Mouse (Mus musculus): ENCODE measurements around the gene Kcnk4. TPM values are rescaled to one million over a fixed set of nuclear protein-coding genes. Genes with fewer than 3 reads are reported as not detected.

Kcnk4 gene
- total RNA-seq, 2 experiments from 2014 or later = 39.1 to 39.2 TPM

- Histone ChIP-seq H3K4me3 (no peak overlapping the region), H3K27ac (no peak overlapping the region)
- peak; percentile 31 for TF ChIP-seq CTCF (IDR thresholded peaks at IDR 0.05)
- no peak for DNase-seq (ENCODE audit: extremely low spot score in 1 of 2, low spot score in 2 of 2)
- intact Hi-C loops (cut with DNase I) = no loop called here
Observed at GRCm38 (mm10) chr19:6954046-6954445, 19.7 kb upstream of the Kcnk4 start.

DNA sequence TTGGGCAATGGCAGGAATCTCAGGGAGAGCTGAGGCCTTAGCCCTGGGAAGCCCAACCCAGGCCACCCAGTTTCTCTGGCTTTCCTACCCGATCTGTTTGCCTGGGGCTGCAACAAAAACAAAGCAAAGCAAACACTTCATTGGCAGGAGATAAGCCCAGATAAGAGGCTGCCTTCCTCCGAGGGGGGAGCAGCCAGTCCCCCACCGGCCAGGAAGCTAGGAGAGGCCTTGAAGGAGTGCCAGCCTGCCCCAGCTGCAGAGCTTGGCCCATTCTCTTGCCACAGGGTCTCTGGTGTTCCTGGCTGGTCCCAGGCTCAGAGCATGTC lies 18.4 kb upstream of the Kcnk4 start:
- peak overlapping the region; percentile 62 for H3K4me3 ChIP-seq
- intact Hi-C loops (cut with DNase I) = loop anchor here (2.0 kb wide), 1 partner anchor 16 kb away; no protein-coding TSS in a partner anchor
- no peak for DNase-seq (ENCODE audit: extremely low spot score in 1 of 2, low spot score in 2 of 2)

GRCm38 (mm10) chr19:6951994-6952711 lies 17.8 kb upstream of the Kcnk4 start:
- DNase-seq (ENCODE audit: extremely low spot score in 1 of 2, low spot score in 2 of 2) = peak; percentile 60 to 75
- Histone ChIP-seq H3K4me3 (peak overlapping the region; percentile 62), H3K27ac (peak overlapping the region; percentile 96)
- intact Hi-C loops (cut with DNase I) = loop anchor here (2.0 kb wide), 1 partner anchor 17 kb away; no protein-coding TSS in a partner anchor
- no peak for TF ChIP-seq CTCF (IDR thresholded peaks at IDR 0.05)

More for the DNA sequence above, 18.4 kb upstream of the Kcnk4 start:
- TF ChIP-seq CTCF (IDR thresholded peaks at IDR 0.05) = no peak
- peak overlapping the region; percentile 96 for H3K27ac ChIP-seq

DNA sequence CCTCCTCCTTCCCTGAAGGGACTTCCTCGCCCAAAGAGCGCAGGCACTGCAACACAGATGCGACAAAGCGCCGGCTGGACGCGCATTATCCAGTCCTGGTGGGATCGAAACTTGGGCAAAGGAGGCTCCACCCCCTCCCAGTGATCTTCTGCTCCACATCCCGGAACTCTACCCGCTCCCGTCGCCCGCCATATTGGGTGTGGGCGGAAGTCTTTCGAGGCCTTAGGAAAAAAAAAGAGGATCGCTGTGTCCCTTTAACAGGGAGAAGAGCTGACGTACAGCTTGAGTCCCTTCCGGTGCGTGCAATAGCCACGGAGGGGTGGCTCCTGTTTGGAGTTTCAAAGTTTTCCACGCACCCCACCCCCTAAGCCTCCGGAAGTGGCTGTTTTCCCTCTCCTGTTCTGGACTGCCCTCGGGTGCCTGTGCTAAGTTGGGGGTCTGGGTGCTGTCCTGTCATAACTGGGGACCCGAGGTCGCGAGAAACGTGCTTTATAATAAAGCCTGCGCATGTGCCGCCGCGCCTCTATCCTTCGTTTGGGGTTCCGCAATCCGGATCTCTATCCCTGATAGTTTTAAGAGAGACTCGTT lies 17.2 kb upstream of the Kcnk4 start:
- TF ChIP-seq CTCF (IDR thresholded peaks at IDR 0.05) = no peak
- DNase-seq (ENCODE audit: extremely low spot score in 1 of 2, low spot score in 2 of 2) = peak; percentile 90 to 92
- intact Hi-C loops (cut with DNase I) = no loop called here
- H3K4me3 ChIP-seq = peak overlapping the region; percentile 62
- H3K27ac ChIP-seq = peak overlapping the region; percentile 96

GRCm38 (mm10) chr19:6950613-6951153 lies 16.4 kb upstream of the Kcnk4 start:
- no peak for TF ChIP-seq CTCF (IDR thresholded peaks at IDR 0.05)
- intact Hi-C loops (cut with DNase I) = loop anchor here (1.0 kb wide), 1 partner anchor 8 kb away; the partner anchor contains the start of gene Gpr137
- H3K4me3 ChIP-seq = peak overlapping the region; percentile 62
- H3K27ac ChIP-seq = peak overlapping the region; percentile 96
- DNase-seq (ENCODE audit: extremely low spot score in 1 of 2, low spot score in 2 of 2) = peak in 1 of 2 experiments; percentile 56

- Histone ChIP-seq H3K4me3 (peak overlapping the region; percentile 62), H3K27ac (no peak overlapping the region; the same call in 1 of the 2 replicates)
- no peak for TF ChIP-seq CTCF (IDR thresholded peaks at IDR 0.05)
- DNase-seq (ENCODE audit: extremely low spot score in 1 of 2, low spot score in 2 of 2) = no peak
- intact Hi-C loops (cut with DNase I) = loop anchor here (1.0 to 5.0 kb wide), 2 partner anchors 8 to 703 kb away; partner anchors contain the start of gene Gpr137
Observed at GRCm38 (mm10) chr19:6949951-6950350, 15.6 kb upstream of the Kcnk4 start.

GRCm38 (mm10) chr19:6949532-6949931 lies 15.2 kb upstream of the Kcnk4 start:
- Histone ChIP-seq H3K27ac (no peak overlapping the region), H3K4me3 (no peak overlapping the region)
- intact Hi-C loops (cut with DNase I) = loop anchor here (5.0 kb wide), 1 partner anchor 702 kb away; no protein-coding TSS in a partner anchor
- TF ChIP-seq CTCF (IDR thresholded peaks at IDR 0.05) = no peak
- DNase-seq (ENCODE audit: extremely low spot score in 1 of 2, low spot score in 2 of 2) = no peak

DNA sequence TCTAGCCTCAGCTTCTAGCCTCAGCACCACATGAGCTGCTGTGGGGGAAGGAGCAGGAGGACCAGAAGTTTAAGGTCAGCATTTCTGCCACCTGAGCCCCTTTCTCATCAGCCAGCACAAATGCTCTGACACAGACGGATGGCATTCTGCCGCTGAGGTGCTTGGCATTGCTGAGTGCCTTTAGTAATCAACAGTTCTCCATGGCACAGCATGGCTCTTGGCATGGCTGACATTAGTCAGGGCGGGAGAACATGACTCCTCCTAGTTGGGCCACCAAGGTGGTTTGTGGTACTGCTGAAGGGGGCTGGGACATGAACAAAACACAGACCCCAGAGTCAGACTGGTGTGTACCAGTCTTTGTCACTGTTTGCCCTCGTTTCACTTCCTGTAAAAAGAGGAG lies 13.9 kb upstream of the Kcnk4 start:
- H3K27ac ChIP-seq = no peak overlapping the region
- no peak for DNase-seq (ENCODE audit: extremely low spot score in 1 of 2, low spot score in 2 of 2)
- intact Hi-C loops (cut with DNase I) = loop anchor here (5.0 kb wide), 1 partner anchor 701 kb away; no protein-coding TSS in a partner anchor
- no peak overlapping the region for H3K4me3 ChIP-seq
- TF ChIP-seq CTCF (IDR thresholded peaks at IDR 0.05) = no peak

DNA sequence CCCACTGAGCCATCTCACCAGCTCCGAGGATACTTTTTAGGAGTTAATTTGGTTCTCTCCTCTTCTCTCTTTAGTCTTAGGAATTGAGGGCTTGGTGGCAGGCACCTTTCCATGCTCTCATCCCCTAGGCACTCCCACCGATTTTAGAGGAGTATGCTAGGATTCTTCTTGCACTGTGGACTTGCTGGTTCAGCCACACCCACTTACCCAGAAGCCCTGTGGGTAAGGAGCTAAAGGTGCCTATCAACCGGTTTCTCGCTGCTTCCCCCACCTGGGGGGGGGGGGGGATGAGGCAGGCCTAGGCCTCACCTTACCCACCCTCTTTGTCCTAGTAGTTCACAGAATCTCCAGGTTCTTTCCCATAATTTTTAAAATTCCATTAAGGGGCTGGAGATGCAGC lies 13.4 kb upstream of the Kcnk4 start:
- Histone ChIP-seq H3K4me3 (no peak overlapping the region), H3K27ac (no peak overlapping the region)
- DNase-seq (ENCODE audit: extremely low spot score in 1 of 2, low spot score in 2 of 2) = no peak
- no peak for TF ChIP-seq CTCF (IDR thresholded peaks at IDR 0.05)
- intact Hi-C loops (cut with DNase I) = loop anchor here (5.0 kb wide), 1 partner anchor 700 kb away; no protein-coding TSS in a partner anchor

DNA sequence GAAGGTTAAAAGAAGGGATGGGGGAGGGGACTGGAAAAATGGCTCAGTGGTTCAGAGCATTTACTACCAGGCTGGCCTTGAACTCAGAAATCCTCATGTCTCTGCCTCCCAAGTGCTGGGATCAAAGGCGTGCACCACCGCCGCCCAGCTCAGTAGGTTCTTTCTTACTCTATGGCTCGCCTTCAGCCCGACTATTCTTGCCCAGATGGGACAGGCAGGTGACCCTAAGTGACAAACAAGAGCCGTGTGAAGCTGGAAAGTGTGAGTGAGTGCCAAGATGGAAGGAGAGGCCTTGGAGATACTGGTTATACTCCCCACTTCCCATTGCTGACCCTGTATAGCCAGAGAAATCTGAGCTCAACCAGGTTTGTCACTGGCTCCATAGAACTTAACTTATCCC lies 9.4 kb upstream of the Kcnk4 start:
- Histone ChIP-seq H3K4me3 (no peak overlapping the region), H3K27ac (no peak overlapping the region)
- no peak for TF ChIP-seq CTCF (IDR thresholded peaks at IDR 0.05)
- no peak for DNase-seq (ENCODE audit: extremely low spot score in 1 of 2, low spot score in 2 of 2)
- intact Hi-C loops (cut with DNase I) = loop anchor here (5.0 kb wide), 1 partner anchor 34 kb away; the partner anchor contains the start of gene Plcb3

GRCm38 (mm10) chr19:6942764-6943163 lies 8.4 kb upstream of the Kcnk4 start:
- intact Hi-C loops (cut with DNase I) = loop anchor here (1.0 to 5.0 kb wide), 2 partner anchors 8 to 35 kb away; partner anchors contain the start of gene Plcb3
- TF ChIP-seq CTCF (IDR thresholded peaks at IDR 0.05) = no peak

GRCm38 (mm10) chr19:6942249-6942691 lies 8.0 kb upstream of the Kcnk4 start, which contains the start of gene Gpr137:
Gene Gpr137 (minus strand): TSS chr19:6942480.
- TF ChIP-seq CTCF (IDR thresholded peaks at IDR 0.05) = no peak
- intact Hi-C loops (cut with DNase I) = loop anchor here (1.0 to 5.0 kb wide), 2 partner anchors 8 to 35 kb away; partner anchors contain the start of gene Plcb3
- Histone ChIP-seq H3K4me3 (peak within 1 kb of the TSS; percentile 92), H3K27ac (peak within 1 kb of the TSS; percentile 97)
- DNase-seq (ENCODE audit: extremely low spot score in 1 of 2, low spot score in 2 of 2) = peak; percentile 92

More at GRCm38 (mm10) chr19:6942764-6943163, 8.4 kb upstream of the Kcnk4 start:
- Histone ChIP-seq H3K4me3 (peak overlapping the region; percentile 92), H3K27ac (peak overlapping the region; percentile 97)
- DNase-seq (ENCODE audit: extremely low spot score in 1 of 2, low spot score in 2 of 2) = no peak

Data from left cerebral cortex, adult 2 months (tissue).